Mouse (Mus musculus): Measurements from ENCODE around the gene Dock8.

Dock8 gene

DNA sequence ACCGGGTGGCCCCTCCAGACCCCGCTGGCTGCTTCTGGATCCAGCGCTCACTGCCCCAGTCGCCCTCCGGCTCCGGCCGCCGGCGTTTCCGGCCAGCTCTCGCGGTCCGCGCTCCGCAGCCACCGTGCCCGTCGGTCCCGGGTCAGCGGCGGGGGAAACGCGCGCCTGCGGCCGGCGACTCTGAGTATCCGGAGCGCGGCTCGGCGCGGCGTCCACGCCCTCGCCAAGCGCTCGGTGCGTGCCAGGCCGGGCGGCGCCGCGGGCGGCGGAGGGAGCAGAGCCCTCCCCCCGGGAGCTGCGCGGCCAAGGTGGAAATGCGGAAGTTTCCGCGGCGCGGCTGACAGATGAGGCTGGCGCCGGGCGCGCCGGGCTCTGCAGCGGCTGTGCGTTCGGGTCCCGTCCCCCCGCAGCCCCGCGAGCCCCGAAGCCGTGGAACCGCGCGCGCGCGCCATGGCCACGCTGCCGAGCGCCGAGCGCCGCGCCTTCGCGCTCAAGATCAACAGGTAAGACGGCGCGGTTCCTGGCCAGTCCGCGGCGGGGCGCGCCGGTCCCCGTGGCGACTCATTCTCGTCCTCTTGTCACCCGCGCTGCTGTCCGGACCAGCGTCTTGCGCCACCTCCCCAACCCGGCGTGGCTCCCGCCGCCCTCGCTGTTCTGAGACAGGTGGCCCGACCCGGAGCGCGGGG is at the start of gene Dock8:
Dock8 (plus strand) TSS at position 334 of the 686 bp plus-strand sequence.
- DNase-seq = peak; percentile 32 to 50

DNA sequence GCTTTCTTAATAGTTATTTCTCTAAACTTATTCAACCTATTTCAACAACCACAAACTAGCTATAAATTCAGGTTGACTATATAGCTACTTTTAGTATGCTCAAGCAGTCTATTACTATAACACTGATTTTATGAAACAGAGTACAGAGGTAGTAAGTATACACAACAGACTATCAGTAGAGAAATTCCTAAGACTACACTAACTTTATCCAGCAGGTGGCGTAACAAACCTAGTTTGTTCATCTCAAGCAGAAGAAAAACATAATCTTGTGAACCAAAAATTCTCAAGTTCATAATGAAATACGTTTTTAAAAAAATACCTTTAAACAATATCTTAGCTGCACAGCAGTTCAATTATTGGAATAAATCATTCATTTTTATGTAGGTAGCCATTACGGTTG is 40.8 kb upstream of the Dock8 start:
- peak; percentile 37 to 60 for DNase-seq

DNA sequence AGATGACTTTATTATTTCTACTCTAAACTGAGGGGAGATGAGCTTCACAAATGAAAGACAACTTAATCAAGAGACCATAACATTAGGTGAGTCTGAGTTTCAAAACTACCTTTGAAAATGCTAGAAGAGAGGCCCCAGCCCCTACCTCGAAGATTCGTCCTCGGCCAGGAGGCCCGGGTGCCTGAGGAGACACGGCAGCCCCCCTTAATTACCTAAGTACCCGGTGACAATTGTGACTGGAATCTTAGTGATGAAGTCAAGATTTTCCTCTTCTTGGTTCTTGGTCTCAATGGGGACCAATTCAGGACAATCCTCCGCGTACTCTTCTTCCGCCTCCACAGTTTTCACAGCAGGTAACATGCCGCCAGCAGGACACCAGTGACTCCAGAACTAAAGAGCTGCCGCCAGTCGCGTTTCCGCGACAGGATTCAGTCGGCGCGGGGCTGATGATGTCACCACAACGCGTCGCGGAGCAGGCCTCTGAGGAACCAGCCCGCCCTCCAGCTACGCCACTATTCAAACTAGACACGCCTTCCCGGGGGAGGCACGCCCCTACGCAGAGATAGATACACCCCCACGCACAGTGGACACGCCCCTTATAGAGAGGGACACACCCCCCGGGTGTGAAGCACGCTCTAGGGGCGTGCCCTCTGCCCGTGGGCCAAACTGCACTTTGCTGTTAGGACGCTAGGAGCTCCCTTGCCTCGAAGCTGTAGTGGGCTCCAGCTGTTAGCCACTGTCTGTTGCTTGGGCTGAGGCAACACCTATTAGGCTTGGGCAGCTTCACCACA is 38.0 kb upstream of the Dock8 start, which contains the start of gene Cbwd1:
Cbwd1 (minus strand) TSS at position 439 of the 791 bp plus-strand sequence.
- DNase-seq = peak; percentile 97 to 98

DNA sequence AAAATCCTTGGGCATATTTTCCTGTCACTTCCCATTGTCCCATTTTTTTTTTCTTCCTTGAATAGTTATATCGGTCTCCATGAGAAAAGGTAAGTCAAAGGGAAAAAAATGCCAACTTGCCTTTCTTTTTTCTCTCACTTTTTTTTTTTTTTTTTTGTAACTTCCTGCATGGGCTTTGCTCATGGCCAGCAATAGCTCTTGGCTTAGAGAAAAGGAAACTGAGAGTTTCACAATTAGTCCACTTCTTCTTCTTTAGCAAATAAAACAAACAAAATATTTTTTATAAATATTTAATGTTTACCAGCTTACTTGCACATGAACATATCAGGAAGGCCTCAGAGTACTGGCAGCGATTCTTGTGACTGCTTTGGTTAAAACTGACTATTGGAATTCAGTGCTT is 33.1 kb upstream of the Dock8 start:
- no peak for DNase-seq

DNA sequence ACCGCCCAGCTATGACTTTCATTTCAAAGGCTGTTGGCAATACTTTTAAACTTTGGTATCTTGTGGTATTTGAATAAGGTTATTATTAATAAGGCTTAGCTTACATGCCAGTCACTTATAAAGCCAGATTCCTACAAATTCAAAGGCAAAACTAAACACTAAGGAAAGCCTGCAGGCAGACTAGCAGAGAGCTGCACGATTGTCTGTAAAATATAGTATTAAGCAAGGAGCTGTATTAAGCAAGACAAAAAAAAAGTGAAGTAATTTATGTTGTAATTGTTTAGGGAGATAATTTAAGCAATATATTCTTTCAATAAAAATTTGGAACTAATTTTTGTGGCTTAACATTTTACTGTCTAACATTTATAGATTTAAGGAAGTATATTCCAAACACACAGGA is 32.4 kb upstream of the Dock8 start:
- no peak for DNase-seq

DNA sequence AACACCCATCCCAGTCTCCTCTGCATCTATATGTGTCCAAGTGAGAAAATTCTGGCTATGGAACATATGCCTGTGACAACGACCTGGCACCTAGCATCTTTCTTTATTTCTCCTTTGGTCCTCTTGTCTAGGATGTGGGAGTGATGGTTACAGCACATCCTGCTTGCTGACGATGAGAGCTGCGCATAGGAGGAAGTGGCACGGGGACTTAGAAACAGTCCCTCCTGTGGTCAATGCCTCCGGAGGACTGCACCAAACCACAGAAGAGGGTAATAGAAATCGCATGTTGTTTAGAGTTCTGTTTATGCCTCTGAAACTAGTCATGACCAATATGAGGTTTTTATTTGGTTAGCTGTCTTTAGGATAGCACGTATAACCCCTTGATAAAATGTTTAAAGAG is 28.0 kb upstream of the Dock8 start:
- DNase-seq = no peak

DNA sequence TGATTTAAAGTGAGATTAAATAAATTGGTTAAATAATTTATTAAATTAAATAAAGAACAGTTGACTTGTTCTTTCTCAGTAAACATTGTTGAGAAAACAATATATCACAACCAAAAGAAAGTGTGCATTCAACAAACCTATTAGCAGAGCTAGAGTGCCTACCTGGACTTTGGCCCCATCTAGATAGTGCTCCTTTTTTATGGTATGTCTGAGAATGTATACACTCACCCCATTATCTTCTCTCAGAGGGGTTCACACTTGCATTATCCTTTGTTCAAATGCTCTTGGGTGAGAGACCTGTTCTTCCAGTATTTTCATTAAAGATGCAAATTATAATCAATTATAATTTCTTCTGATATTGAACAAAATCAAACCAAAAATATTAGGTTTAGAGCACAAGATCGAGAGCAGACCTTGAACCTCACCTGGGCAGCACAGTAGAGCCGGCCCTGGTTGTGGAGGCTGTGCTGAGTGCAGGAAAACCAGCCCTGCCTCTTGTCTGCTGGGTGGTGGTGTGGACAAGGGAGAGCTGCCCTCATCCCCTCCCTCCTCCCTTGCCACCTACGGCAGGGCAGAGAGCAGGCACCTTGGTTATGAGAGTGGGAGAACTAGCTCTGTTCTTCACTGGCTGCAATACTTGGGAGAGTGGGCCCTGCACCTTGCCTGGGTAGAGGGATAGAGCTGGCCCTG is 26.5 kb upstream of the Dock8 start:
- no peak for DNase-seq

DNA sequence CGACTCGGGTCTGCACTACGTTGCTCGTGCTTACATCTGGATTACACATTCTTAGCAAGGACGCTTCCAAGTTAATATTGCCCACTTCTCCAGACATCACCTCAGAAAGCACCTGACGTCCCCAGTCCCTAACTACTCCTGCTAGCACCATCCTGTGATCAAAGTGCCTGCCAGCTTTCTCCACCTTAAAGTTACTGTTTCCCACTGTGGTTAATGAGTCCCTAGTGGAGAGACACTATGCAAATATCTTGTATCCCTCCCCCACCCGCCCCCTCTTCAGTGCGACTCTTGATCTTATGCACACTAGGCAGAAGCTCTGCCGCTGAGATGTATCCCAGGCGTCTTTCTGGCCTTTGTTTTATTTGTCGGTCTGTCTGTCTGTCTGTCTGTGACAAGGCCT is 21.3 kb upstream of the Dock8 start:
- DNase-seq = no peak

DNA sequence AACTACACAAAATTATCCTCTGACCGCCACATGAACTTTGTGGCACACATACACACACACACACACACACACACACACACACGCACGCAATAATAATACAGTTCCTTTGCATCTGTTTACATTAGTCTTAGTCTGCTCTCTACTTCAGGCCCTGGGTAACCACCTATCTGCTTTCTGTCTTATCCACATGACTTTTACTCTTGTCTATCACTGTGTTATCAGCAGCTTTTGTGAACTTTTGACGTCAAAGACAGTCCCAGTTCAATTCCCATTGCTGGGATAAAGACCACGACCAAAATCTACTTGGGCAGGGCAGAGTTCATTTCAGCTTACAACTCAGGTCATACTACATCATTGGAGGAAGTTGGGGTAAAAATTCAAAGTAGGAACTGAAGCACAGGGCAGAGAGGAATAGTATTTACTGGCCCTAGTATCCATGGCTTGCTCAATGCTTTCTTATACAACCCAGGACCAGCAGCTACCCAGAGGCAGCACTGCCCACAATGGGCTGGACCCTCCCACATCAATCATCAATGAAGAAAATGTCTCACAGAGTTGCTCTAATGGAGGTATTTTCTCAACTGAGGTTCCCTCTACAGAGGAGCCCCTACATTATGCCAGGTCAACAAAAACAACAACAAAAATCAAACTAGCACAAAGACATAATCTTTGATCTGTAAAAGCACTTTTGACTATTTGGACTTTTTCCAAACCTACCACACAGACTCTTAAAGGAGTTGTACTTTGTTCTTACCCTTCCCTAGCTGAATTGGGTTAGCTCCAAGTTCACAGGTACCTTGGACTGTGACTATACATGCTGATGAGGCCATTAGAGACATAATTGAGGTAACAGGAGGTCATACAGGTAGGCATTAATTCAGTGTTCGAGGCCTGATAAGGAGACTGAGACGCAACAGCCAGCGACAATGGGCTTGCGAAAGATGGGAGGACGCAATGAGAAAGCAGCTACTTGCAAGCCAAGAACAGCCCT is 20.2 kb upstream of the Dock8 start:
- no peak for DNase-seq

DNA sequence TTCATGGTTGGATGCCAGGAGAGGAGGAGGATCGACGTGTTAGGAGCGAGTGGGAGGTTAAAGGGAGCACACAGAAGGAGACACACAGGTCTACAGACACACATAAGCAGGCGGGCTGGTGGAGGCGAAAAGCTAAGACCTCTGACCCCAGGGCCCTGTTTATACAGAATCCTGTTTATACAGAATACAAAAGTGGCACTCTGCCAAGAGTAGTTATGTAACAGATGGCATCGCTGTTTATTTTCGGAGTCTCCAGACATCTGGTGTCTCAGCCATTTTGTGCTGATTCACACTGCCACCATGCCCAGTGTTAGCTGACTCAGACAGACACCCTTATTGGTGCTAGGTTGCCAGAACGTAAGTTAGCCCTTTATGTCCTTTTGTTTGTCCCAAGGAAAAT is 18.0 kb upstream of the Dock8 start:
- peak; percentile 72 to 73 for DNase-seq

DNA sequence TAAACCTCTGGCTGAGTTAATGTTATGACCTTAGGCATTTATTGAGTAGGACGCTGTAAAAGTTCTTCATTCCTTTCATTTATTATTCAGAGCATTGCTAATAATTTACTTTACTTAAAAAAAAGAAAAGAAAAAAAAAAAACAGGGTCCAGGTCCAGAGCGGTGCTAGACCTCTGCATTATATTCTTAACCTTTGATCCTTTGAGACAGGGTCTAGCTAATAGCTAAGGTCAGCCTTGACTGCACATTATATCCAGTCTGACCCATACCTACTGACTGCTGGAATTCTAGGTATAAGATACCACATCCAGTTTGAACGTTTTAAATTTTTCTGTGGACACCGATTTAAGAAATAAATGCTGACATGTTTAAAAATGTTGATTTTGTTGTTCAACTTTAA is 16.3 kb upstream of the Dock8 start:
- no peak for DNase-seq

DNA sequence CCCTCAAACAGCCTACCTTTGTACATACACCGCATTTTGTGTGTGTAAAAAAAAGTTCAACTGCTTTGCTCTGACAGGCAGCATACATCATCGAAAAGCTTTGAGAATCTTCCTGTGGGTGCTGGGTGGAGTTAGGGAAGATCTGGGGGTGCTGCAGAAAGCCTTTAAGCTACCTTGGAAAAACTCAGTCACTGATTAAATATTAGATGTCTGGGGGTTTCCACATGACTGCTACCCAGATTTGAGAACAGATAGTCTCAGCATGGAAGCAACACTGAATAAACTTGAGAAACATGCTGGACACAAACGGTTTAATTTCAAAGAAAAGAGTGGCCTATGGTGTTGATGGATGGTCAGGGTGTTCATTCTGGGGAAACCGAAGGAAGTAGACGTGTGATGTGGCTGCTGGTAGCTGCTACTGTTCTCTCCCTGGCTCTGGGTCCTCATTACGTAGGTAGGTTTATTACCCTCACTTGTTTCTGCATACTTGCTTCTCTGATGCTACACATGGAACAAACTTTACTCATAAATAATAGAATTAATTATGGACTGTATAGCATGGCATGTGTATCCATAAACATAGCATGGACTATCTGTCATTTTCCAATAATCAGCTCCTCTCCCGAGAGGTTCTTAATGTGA is 15.4 kb upstream of the Dock8 start:
- no peak for DNase-seq

DNA sequence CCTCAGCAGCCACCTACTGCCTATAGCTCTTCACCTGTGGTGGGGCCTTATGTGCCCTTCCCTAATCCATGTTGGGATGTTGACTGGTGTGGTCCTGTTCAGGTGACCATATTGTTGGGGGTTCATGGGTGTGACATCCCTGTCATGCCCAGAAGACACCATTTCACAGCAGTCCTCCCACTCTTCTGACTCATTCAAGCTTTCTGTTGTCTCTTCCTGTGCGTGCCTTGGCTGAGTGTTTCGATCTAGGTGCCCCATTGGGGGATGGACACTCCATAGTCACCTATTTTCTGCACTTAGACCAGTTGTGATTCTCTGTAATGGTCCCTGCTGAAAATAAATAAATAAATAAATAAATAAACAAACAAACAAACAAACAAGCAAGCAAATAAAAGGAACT is 14.3 kb upstream of the Dock8 start:
- DNase-seq = no peak

DNA sequence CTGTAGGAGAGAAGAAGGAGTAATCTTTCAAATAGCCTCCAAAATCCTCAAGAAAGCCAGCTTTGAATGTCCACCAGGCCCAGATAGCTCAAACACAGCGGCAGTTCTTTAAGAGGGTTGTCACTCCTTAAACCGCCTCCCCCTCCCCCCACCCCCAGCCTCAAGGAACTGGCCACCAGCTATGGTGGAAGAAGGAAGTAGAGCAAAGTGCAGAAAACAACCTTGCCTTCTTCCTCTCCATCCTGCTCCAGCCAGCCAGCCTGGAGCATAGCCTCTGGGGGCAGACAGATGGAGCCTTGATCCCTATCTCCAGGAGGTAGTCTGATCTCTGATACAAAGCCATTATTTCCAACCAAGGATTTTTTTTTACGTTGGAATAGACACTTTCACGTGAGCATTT is 12.0 kb upstream of the Dock8 start:
- no peak for DNase-seq

DNA sequence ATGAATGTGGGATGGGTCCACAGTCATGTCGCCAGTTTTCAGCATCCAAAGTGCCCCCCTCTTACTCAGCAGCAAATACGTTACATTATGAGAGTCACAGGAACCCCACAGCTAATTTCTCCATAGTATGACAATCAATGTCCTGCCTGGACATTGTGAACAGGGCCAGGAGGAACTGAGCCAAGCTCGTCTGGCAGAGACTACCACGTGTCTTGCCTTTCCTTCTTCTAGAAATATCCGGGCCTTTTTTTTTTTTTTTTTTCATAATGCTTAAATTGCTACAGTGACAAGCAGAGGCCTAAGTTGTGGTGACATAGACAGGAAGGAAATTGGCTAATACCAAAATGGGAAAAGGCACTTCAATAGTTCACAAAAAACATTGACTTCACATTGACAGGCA is 10.5 kb upstream of the Dock8 start:
- DNase-seq = no peak

DNA sequence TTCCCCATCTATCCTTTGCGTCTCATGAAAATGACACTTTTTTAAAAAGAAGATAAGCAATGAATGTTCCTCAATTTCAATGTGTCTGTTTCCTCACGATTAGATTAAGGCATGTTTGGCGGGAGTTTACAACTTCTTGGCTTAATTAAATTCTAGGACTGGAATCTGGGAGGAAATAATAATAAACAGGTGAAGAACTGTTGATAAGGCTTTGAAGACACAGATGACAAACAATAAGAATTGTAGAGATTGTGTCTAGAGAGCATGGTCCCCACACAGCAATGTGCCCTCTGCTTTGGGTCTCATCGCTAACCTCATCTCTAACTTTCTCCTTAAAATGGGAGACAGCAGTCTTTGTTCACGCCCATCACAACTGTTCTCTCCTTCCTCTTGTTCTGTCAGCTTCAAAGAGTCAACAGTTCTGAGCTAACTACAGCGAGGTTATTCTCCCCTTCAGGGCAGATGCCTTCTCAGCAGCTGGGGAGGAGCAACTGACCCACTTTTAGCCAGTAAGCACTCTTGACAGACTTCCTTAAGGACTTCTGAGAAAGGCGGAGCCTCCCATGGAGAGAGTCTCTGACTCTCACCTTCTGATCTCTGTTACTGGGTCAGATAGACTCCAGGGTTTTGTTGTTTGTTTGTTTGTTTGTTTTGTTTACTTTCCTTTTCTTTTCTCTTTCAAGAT is 9.1 kb upstream of the Dock8 start:
- no peak for DNase-seq

DNA sequence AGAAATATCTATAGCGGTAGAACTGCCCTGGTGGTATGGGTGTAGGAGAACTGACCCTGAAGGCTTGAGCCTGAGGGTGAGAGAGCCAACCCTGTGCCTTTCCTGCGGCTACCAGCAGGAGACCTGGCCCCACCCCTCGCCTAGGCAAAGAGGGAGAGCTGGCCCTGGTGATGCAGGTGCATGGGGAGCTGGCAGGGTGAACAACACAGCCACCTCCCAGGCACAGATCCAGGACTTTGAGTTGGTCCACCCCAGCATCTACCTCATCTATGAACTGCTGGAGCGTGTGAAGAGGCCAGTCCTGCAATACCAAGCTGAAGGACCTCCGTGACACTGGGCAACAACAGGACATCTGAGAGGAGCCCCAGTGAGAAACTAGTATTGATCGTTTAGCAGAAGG is 5.8 kb upstream of the Dock8 start:
- DNase-seq = no peak

DNA sequence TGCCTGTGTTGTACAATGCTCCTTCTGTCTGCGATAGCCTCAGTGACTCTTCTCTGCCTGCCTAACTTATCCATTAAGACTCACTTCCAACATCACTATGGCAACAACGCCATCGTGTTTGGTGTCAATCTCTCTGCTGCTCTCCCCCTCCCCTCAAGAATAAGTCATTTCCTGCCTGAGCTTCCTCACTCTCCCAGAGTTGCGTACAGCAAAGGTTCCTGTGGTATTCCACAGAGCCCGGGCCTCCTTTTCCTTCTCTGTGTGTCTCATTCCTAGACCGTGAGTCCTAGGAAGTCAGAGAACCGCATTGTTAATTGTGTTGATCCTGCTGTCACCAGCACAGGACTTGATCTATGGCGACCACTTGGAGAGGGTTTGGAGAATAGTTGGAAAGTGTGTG is 4.4 kb upstream of the Dock8 start:
- no peak for DNase-seq

DNA sequence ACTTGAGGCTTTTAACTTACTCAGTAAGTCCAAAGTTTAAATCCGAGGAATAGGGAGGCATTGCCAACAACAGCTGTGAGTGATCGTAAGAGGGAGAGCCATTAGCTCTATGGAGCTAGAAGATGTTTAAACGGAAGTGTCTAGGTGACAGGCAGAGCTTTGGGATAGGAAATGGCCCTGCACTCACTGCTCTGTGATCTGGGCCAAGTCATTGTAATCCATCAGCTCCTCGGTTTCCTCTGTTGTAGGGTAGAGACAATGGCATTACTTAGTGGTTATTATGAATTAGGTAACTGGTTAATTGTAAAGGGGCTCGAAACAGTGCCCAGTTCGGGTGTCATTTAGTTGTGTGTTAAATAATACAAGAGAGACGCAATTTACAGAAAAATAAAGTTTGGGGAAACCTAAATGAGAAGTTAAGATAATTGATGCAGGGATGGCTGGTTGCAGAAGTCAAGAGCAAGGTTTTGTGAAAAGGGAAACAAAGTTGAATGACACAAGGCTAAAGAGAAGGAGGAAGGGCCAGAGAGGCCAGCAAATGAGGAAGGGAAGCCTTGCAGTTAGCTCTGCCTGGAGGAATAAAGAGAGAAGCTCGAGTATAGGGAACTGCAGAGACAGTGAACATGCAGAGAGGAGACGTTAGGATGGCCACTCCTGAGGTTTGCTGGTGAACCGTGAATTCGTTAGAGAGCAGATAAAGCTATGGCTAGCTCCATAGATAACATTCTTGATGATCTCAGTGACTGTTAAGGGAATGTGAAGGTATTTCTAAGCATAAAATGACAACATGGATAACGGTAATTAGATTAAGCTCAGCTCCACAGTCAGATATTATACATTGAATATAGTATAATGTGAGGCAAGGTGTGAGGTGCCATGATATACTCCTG is 2.3 kb upstream of the Dock8 start:
- DNase-seq = no peak

DNA sequence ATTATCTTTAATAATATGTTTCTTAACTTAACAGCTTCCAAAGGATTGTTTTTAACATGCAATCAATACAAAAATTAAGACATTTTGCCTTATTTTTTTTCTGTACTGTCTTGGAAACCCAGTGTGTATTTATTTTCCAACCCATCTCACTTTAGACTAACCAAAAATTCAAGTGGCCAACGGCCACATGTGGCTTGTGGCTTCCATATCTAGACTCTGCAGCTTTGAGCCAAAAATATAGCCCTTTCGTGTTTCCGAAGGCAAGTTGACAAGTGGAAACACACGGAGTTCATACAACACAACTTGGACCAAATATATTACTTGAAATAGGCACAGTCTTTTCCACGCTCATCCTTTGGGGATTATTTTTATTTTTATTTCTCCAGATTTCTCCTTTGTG is 773 bp upstream of the Dock8 start:
- no peak for DNase-seq
